Mouse (Mus musculus) lung, postnatal 0 days (tissue): ENCODE measurements around the gene Slc22a8. TPM values are rescaled to one million over a fixed set of nuclear protein-coding genes. Genes with fewer than 3 reads are reported as not detected.

Experiments
- ATAC-seq: fragments of 200-750 bp; cut with Nextera tagmentation; 2 replicates; pipeline ENCODE4 v1.8.0; 2017; ENCODE audit warnings: moderate library complexity
- DNase-seq: peaks from one replicate; pipeline ENCODE4 v3.0.0-alpha.2; 2016; ENCODE audit warnings: low spot score
- H3K27ac ChIP-seq: fragments of 300-500 bp; sonication (generic); 2 replicates; pipeline ENCODE4 v1.5.1; 2014; ENCODE audit warnings: antibody characterized with exemption, mild to moderate bottlenecking, low read length, mixed read lengths
- H3K27me3 ChIP-seq: fragments of 300-500 bp; sonication (generic); replicated peaks from 2 replicates; pipeline ENCODE4 v1.6.1; 2014; ENCODE audit warnings: low read length, mixed read lengths; ENCODE audit not compliant: insufficient read depth
- H3K36me3 ChIP-seq: fragments of 300-500 bp; sonication (generic); 2 replicates; pipeline ENCODE4 v1.6.1; 2014; ENCODE audit warnings: low read length, mixed read lengths; ENCODE audit not compliant: insufficient read depth
- H3K4me1 ChIP-seq: fragments of 300-500 bp; sonication (generic); 2 replicates; pipeline ENCODE4 v1.6.1; 2014; ENCODE audit warnings: antibody characterized with exemption, low read depth, low read length, mixed read lengths; ENCODE audit not compliant: insufficient read depth
- H3K4me2 ChIP-seq: fragments of 300-500 bp; sonication (generic); replicated peaks from 2 replicates; pipeline ENCODE4 v1.6.1; 2014; ENCODE audit warnings: low read depth, mild to moderate bottlenecking, low read length, moderate library complexity, mixed read lengths
- H3K4me3 ChIP-seq: fragments of 300-500 bp; sonication (generic); 2 replicates; pipeline ENCODE4 v1.5.1; 2014; ENCODE audit warnings: low read depth, low read length
- H3K9ac ChIP-seq: fragments of 300-500 bp; sonication (generic); replicated peaks from 2 replicates; pipeline ENCODE4 v1.6.1; 2014; ENCODE audit warnings: low read depth, mild to moderate bottlenecking
- H3K9me3 ChIP-seq: fragments of 300-500 bp; sonication (generic); 2 replicates; pipeline ENCODE4 v1.6.1; 2016; ENCODE audit warnings: low read length, mixed read lengths
- CTCF ChIP-seq: IDR thresholded peaks from 2 replicates; pipeline ENCODE4 v1.5.1; 2016; ENCODE audit warnings: antibody characterized with exemption, mild to moderate bottlenecking
- EP300 ChIP-seq: IDR thresholded peaks from 2 replicates; pipeline ENCODE4 v1.6.1; 2016; ENCODE audit warnings: antibody characterized with exemption, mild to moderate bottlenecking, control low read depth
- WGBS: fragments of 180-500 bp; shearing (Covaris S2); extraction: QIAGEN DNeasy Blood & Tissue Kit; methylation state at CpG from one replicate; pipeline ENCODE4 v1.1.7; 2014; 5-methylcytosine and 5-hydroxymethylcytosine counted together
- polyA plus RNA-seq: library from polyadenylated mRNA; unstranded; fragments of >200 nt; fragmentation: Nextera tagmentation; extraction: Ambion mirVana; gene quantifications from 2 replicates; pipeline ENCODE4 v1.2.1, GENCODE M21; 2015

Gene Slc22a8
- polyA plus RNA-seq, 1 experiment from 2014 or later = 0.20 TPM

DNA sequence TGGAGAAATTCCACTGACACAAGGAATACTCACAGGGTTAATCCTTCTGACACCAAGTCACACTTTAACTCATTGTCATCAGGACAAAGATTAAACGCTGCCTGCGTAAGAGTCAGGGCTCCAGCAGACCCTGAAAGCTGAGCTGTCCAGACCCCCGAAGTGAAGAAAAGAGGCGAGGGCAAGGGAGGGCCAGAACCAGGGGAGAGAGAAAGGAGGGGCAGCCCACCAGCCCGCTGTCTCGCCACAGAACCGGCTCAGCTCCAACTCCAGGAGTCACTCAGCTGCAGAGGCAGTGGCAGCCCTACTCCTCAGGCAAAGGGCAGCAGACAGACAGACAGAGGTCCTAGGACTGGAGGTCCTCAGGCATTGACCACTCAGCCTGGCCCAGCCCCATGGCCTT, 26.9 kb downstream of the Slc22a8 start, which contains the start of gene Slc22a6:
Slc22a6 (plus strand) TSS at position 136 of the 400 bp plus-strand sequence.
- no peak for TF ChIP-seq CTCF
- TF ChIP-seq EP300 = no peak
- Histone ChIP-seq H3K9ac (no peak within 1 kb of the TSS), H3K36me3 (no peaks in the 10 kb centered on the region), H3K9me3 (no peaks in the 10 kb centered on the region), H3K27ac (no peak within 1 kb of the TSS), H3K4me3 (no peak within 1 kb of the TSS), H3K27me3 (no peaks in the 10 kb centered on the region; the same call in 1 of the 2 replicates), H3K4me2 (no peak within 1 kb of the TSS), H3K4me1 (no peaks in the 10 kb centered on the region)
- ATAC-seq (no peak), DNase-seq (no peak)
- WGBS = 21% methylated on average over 7 of the region's 7 CpGs

DNA sequence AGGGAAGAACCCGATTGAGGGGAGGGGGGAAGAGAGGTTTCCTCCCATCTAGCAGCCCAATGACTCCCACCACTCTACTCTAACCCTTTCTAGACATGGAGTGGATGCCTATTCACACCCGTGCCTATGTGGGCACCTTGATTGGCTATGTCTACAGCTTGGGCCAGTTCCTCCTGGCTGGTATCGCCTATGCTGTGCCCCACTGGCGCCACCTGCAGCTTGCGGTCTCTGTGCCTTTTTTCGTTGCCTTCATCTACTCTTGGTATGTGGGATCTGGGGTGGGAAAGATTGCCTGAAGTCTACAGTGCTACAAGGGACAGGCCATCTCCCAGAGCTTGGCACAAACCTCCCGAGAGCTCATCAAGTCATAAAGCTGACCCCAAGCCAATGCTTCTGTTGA, 30.0 kb downstream of the Slc22a8 start:
- Histone ChIP-seq H3K27ac (no peak overlapping the region), H3K9me3 (no peaks in the 10 kb centered on the region), H3K4me3 (no peak overlapping the region), H3K36me3 (no peaks in the 10 kb centered on the region), H3K27me3 (no peaks in the 10 kb centered on the region; the same call in 1 of the 2 replicates), H3K4me1 (no peaks in the 10 kb centered on the region), H3K4me2 (no peak overlapping the region), H3K9ac (no peak overlapping the region)
- TF ChIP-seq CTCF (no peak), EP300 (no peak)
- WGBS = 89% methylated on average over 7 of the region's 7 CpGs
- DNase-seq = no peak
- no peak for ATAC-seq

DNA sequence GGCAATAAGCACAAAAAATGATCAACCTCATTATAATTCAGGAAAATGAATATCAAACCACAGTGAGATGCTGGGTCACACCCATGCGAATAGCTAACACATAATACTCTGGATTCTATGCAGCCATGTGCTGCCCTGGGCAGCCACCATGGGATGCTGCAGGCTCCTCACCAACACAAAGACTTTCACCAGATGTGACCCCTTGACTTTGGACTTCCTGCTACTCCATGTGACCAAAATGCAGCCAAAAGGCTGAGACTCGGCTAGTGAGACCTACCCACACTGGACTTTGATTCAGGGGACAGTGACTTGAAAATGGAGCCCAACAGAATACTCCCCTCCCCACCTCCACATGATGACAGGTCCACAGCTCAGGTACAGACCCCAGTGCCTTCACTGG, 39.2 kb downstream of the Slc22a8 start:
- Histone ChIP-seq H3K27me3 (no peaks in the 10 kb centered on the region), H3K27ac (no peak overlapping the region), H3K4me1 (no peaks in the 10 kb centered on the region), H3K9me3 (no peaks in the 10 kb centered on the region), H3K36me3 (no peaks in the 10 kb centered on the region), H3K9ac (no peak overlapping the region), H3K4me3 (no peak overlapping the region), H3K4me2 (no peak overlapping the region)
- ATAC-seq (no peak), DNase-seq (no peak)
- 60% methylated on average over 2 of the region's 2 CpGs for WGBS
- TF ChIP-seq EP300 = no peak
- TF ChIP-seq CTCF = no peak

DNA sequence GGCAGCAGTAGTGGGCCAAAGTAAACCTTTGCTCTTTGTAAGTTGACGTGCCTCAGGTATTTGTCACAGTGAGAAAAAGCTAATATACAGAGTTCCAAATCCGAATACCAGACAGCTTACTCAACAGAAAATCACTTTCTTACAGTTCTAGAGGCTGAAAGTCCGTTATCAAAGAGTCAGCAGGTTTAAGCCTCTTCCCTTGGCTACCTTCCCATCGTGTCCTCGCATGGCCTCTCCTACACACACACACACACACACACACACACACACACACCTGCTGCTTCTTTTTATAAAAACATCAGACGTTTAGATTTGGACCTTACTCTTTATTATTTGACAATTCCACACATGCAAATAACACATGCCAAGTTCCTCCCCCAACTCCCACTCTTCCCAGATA, 39.8 kb downstream of the Slc22a8 start:
- WGBS = 60% methylated on average over 6 of the region's 6 CpGs
- DNase-seq (no peak), ATAC-seq (no peak)
- Histone ChIP-seq H3K9ac (no peak overlapping the region), H3K27me3 (no peaks in the 10 kb centered on the region), H3K4me3 (no peak overlapping the region), H3K4me1 (no peaks in the 10 kb centered on the region), H3K36me3 (no peaks in the 10 kb centered on the region), H3K9me3 (no peaks in the 10 kb centered on the region), H3K4me2 (no peak overlapping the region), H3K27ac (no peak overlapping the region)
- no peak for TF ChIP-seq CTCF
- no peak for TF ChIP-seq EP300

DNA sequence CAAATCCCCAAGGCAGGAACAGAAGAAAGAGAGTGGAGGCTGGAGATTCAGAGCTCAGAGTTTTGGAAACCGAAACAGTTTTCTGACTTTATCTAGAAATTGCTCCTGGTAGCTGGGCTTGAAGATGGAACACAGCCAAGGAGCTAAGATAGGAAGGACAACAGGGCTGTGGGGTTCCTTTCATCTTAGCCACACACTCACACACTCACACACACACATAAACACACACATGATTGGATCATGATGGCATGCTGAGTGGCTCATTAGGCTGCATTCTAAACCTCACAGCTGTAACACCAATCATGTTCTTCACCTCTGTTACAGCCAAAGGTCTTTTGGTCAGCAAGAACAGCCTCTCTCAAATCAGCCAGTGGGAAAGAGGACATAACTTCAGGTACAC, 41.0 kb downstream of the Slc22a8 start:
- no peak for DNase-seq
- Histone ChIP-seq H3K27ac (no peak overlapping the region), H3K4me2 (no peak overlapping the region), H3K4me1 (no peaks in the 10 kb centered on the region), H3K27me3 (no peaks in the 10 kb centered on the region), H3K4me3 (no peak overlapping the region), H3K36me3 (no peaks in the 10 kb centered on the region), H3K9me3 (no peaks in the 10 kb centered on the region), H3K9ac (no peak overlapping the region)
- TF ChIP-seq EP300 (no peak), CTCF (no peak)
- 63% methylated on average over 1 of the region's 1 CpGs for WGBS
- no peak for ATAC-seq

DNA sequence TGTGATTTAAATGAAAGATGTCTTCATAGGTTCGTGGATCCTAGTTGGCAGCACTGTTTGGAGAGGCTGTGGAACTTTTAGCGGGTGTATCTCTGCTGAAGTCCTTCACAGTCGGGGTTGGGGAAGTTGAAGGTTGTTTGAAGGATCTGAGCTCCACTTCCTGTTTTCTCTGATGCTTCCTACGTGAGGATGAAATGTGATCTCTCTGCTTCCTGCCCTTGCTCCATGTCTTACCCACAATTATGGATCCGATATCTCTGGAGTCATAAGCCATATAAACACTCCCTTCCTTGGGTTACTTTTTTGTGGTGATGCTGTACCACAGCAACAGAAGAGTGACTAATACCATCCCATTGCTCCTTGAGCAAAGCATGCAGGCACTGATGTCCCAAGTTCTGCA, 51.0 kb downstream of the Slc22a8 start:
- Histone ChIP-seq H3K27me3 (no peaks in the 10 kb centered on the region), H3K4me1 (no peaks in the 10 kb centered on the region), H3K9me3 (no peaks in the 10 kb centered on the region), H3K36me3 (no peaks in the 10 kb centered on the region), H3K9ac (no peak overlapping the region), H3K27ac (no peak overlapping the region), H3K4me2 (no peak overlapping the region), H3K4me3 (no peak overlapping the region)
- TF ChIP-seq CTCF (no peak), EP300 (no peak)
- ATAC-seq = no peak
- 24% methylated on average over 5 of the region's 5 CpGs for WGBS
- DNase-seq = no peak

DNA sequence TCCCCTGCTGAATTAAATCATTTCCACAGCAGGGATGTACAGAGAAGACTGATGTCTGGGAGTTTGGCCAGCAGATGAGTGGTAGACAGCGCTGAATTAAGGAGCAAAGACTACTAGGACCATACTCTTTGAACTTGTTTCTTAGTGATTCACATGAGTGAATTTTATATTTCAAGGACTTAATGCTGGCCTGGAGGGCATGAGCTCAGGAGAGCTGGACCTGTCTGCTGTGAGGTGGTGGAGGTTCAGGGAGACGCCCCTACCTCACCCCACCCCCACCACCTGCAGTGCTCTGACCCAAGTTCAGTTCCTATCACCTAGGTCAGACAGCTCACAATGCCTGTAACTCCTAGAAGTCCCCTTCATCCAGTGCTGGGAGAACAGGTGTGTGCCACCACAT, 55.3 kb downstream of the Slc22a8 start:
- H3K4me2 ChIP-seq = no peak overlapping the region
- H3K9me3 ChIP-seq = no peaks in the 10 kb centered on the region
- DNase-seq = no peak
- ATAC-seq = no peak
- H3K27me3 ChIP-seq = no peaks in the 10 kb centered on the region
- no peak overlapping the region for H3K27ac ChIP-seq
- H3K9ac ChIP-seq = no peak overlapping the region
- TF ChIP-seq EP300 = no peak
- no peak for TF ChIP-seq CTCF
- no peaks in the 10 kb centered on the region for H3K36me3 ChIP-seq
- WGBS = 75% methylated on average over 2 of the region's 2 CpGs
- no peaks in the 10 kb centered on the region for H3K4me1 ChIP-seq
- no peak overlapping the region for H3K4me3 ChIP-seq
